Mouse (Mus musculus) thymus, adult 2 months (tissue): ENCODE data around the gene Hoxb7. TPM values are rescaled to one million over a fixed set of nuclear protein-coding genes. Genes with fewer than 3 reads are reported as not detected.

Experiments
- DNase-seq: peaks from one replicate; pipeline ENCODE4 v3.0.0; 2021
- H3K27ac ChIP-seq: fragments of 200-500 bp; 2 replicates; pipeline ENCODE4 v1.5.1; 2012; ENCODE audit warnings: low read length, control low read depth; ENCODE audit not compliant: control insufficient read depth, insufficient read depth
- H3K27me3 ChIP-seq: fragments of 200-500 bp; 2 replicates; pipeline ENCODE4 v1.6.1; 2012; ENCODE audit warnings: mild to moderate bottlenecking, low read length, moderate library complexity, mixed read lengths; ENCODE audit not compliant: control insufficient read depth, insufficient read depth
- H3K36me3 ChIP-seq: fragments of 200-500 bp; 2 replicates; pipeline ENCODE4 v1.6.1; 2012; ENCODE audit warnings: mild to moderate bottlenecking, low read length, moderate library complexity; ENCODE audit not compliant: control insufficient read depth, insufficient read depth
- H3K4me1 ChIP-seq: fragments of 200-500 bp; replicated peaks from 2 replicates; pipeline ENCODE4 v1.6.1; 2012; ENCODE audit warnings: low read length; ENCODE audit not compliant: control insufficient read depth, insufficient read depth
- H3K4me3 ChIP-seq: fragments of 200-500 bp; 2 replicates; pipeline ENCODE4 v1.5.1; 2012; ENCODE audit warnings: mild to moderate bottlenecking, low read length, control low read depth, moderate library complexity; ENCODE audit not compliant: control insufficient read depth, insufficient read depth
- CTCF ChIP-seq: fragments of 200-500 bp; IDR thresholded peaks from 2 replicates; pipeline ENCODE4 v1.5.1; 2012; ENCODE audit warnings: mild to moderate bottlenecking, control low read depth, low read length, moderate library complexity, borderline replicate concordance; ENCODE audit not compliant: control insufficient read depth, poor library complexity, insufficient read depth; ENCODE audit errors: extremely low read depth
- POLR2A ChIP-seq: fragments of 200-500 bp; IDR thresholded peaks from 2 replicates; pipeline ENCODE4 v1.6.1; 2012; ENCODE audit warnings: mild to moderate bottlenecking, low read length, control low read depth, moderate library complexity; ENCODE audit not compliant: control insufficient read depth, poor library complexity, insufficient read depth; ENCODE audit errors: extremely low read depth
- WGBS: fragments of 180-500 bp; shearing (Covaris S2); methylation state at CpG from one replicate; pipeline ENCODE4 v1.1.7; 2018; 5-methylcytosine and 5-hydroxymethylcytosine counted together
- polyA plus RNA-seq: library from polyadenylated mRNA; depleted of rRNA; stranded (reverse); fragments of >200 nt; gene quantifications from 2 replicates; pipeline ENCODE4 v1.2.3, GENCODE M21; 2012

Hoxb7 gene
- polyA plus RNA-seq, 1 experiment: 0.09 TPM

DNA sequence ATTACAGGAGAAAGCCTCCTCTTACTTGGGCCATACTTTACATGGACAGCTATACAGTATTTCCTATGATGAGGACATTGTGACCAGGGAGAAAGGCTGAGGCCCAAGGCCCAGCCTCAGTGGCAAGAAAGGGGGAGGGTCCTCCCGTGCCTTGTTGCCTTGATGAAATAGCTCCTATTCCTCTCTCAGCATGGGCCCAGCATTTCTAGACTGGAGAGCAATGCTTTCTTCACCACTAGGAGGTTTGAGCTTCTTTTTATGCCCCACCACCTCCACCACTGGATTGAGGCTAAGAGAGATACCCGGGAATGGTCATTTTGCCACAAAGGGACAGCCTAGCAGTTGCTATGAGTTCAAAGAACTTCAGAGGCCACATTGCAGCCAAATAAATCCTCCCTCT is 10.6 kb downstream of the Hoxb7 start:
- WGBS: 71% methylated on average over 2 of the region's 2 CpGs
- no peak overlapping the region for H3K27ac ChIP-seq

DNA sequence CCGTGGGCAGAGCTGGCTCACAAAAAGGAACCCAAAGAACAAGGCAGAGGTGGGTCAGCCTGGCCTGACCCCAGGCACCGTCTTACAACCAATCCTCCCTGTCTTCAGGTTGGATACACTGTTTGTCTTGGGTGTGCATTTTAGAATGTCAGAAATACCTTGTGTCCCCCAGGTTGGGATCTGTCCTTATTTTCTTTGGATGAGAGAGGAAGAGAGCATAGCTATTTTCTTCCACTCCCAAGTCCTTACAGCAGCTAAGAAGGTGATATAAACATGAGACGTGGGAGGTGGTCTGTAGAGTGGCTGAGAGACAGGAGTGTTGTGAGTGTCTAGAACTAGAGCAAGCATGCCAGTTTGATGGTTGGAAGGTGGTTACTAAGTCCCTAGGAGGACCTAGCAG is 11.0 kb downstream of the Hoxb7 start:
- TF ChIP-seq POLR2A (no peak), CTCF (no peak)
- DNase-seq: no peak
- no peaks in the 10 kb centered on the region; the same call in 1 of the 2 replicates for H3K4me1 ChIP-seq
- no peak overlapping the region for H3K27ac ChIP-seq
- whole genome bisulfite sequencing: 75% methylated on average over 3 of the region's 3 CpGs
- H3K27me3 ChIP-seq: peaks cover 43% of the 10 kb centered on the region
- no peaks in the 10 kb centered on the region for H3K36me3 ChIP-seq
- H3K4me3 ChIP-seq: no peak overlapping the region

More for the DNA sequence above, 10.6 kb downstream of the Hoxb7 start:
- Histone ChIP-seq H3K4me1 (no peaks in the 10 kb centered on the region; the same call in 1 of the 2 replicates), H3K4me3 (no peak overlapping the region), H3K27me3 (peaks cover 42% of the 10 kb centered on the region), H3K36me3 (no peaks in the 10 kb centered on the region)
- no peak for DNase-seq
- TF ChIP-seq CTCF (no peak), POLR2A (no peak)

DNA sequence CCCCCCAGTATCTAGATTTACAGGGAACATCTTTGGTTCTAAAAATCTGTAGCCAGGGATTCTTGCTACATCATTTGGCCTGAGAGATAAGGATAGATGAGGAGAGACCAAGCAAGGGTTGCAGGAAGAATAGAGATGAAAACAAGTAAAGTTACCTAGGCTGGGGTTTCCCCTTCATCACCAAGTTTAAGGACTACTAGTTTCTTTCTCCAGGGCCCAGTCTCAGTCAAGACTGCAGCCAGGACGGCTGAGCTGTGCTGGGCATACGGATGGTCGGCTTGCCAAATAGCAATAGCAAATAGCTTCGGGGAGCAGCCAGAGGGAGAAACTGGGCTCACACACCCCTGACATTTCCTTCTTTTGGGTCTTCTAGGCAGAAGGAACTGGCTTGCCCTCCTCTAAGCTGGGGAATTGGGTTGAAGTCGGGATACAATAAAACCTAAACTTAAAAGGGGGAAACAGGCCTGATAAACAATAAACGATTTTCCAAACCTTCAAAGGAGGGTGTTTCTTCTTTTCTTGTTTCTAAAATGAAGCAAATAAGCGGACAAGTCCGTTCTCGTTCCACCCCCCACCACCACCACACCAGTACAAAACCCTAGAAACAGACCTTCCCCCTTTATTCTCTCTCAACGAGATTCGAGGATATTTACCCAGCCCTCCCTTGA is 11.7 kb downstream of the Hoxb7 start:
- H3K4me1 ChIP-seq: no peaks in the 10 kb centered on the region; the same call in 1 of the 2 replicates
- 52% methylated on average over 11 of the region's 11 CpGs for WGBS
- peaks cover 40% of the 10 kb centered on the region for H3K27me3 ChIP-seq
- no peak overlapping the region for H3K4me3 ChIP-seq
- H3K36me3 ChIP-seq: no peaks in the 10 kb centered on the region
- TF ChIP-seq POLR2A (no peak), CTCF (no peak)
- no peak overlapping the region for H3K27ac ChIP-seq
- DNase-seq: no peak

DNA sequence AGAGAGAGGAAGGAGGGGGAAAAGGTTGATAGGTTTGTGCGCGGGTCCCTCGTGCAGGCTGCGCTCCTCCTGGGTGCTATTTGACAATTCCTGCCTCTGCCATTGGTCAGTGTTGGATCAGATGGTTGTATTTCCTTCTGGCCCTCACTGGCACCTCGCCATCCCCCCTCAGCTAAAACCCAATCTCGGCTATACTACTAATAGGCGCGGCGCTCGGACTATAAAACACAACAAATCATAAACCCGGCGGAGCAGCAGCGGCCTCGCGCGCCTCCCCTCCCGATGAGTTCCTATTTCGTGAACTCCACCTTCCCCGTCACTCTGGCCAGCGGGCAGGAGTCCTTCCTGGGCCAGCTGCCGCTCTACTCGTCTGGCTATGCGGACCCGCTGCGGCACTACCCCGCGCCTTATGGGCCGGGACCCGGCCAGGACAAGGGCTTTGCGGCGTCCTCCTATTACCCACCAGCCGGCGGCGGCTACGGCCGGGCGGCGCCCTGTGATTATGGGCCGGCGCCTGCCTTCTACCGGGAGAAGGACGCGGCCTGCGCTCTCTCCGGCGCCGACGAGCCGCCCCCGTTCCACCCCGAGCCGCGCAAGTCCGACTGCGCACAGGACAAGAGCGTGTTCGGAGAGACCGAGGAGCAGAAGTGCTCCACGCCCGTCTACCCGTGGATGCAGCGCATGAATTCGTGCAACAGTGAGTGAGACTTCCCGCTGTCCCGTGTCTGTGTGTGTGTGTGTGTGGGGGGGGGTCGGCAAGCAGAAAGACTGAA is 12.7 kb downstream of the Hoxb7 start:
- no peak for DNase-seq
- H3K4me1 ChIP-seq: no peaks in the 10 kb centered on the region; the same call in 1 of the 2 replicates
- no peak overlapping the region for H3K4me3 ChIP-seq
- H3K36me3 ChIP-seq: no peaks in the 10 kb centered on the region
- TF ChIP-seq CTCF (no peak), POLR2A (no peak)
- H3K27ac ChIP-seq: no peak overlapping the region
- 2% methylated on average over 66 of the region's 66 CpGs for WGBS
- peaks cover 35% of the 10 kb centered on the region for H3K27me3 ChIP-seq

DNA sequence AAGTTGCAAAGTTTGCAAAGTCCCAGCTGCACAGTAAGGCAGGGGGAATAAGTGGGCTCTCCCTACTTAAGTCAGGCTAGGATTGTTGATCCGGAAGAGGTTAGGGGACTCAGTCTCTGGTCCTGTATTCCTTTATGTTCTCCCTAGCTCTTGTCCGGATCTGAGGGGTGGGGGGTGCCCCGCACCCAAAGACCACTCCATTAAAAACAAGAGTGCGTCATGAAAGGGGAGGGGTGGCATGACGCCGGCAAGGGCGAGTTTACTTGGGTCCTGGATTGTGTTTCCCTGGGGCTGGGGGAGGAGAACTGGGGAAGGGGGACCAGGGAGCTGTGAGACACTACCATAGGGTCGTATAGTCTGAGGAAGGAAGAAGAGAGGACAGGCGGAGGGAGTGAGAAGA is 13.4 kb downstream of the Hoxb7 start:
- peaks cover 37% of the 10 kb centered on the region for H3K27me3 ChIP-seq
- TF ChIP-seq POLR2A (no peak), CTCF (no peak)
- H3K4me3 ChIP-seq: no peak overlapping the region
- H3K27ac ChIP-seq: no peak overlapping the region
- no peaks in the 10 kb centered on the region for H3K36me3 ChIP-seq
- H3K4me1 ChIP-seq: no peaks in the 10 kb centered on the region; the same call in 1 of the 2 replicates
- no peak for DNase-seq
- 11% methylated on average over 9 of the region's 9 CpGs for WGBS

DNA sequence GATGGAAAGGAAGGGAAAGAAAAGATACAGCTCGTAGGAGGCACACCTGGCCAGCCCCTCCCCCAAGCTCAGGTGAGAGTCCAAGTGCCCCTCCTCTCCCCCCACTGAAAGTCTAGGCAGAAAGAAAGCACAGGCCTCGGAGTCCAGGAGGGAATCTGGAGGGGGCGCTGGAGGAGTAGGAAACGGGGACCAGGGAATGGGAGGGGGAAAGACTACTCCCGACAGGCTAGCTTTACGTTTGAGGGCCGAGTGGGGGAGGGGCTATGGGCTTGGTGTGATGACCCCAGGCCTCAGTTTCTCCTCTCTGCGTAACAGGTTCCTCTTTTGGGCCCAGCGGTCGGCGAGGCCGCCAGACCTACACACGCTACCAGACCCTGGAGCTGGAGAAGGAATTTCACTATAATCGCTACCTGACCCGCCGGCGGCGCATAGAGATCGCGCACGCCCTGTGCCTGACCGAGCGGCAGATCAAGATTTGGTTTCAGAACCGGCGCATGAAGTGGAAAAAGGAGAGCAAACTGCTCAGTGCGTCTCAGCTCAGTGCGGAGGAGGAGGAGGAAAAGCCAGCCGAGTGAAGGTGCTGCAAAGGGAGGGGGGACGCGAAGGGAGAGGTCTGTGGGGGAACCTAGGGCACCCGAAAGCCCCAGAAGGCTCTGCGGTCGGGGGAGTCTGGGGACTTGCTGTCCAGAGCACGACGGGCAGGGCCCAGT is 14.1 kb downstream of the Hoxb7 start:
- WGBS: 9% methylated on average over 35 of the region's 35 CpGs
- H3K4me3 ChIP-seq: no peak overlapping the region
- no peak overlapping the region for H3K27ac ChIP-seq
- DNase-seq: no peak
- H3K36me3 ChIP-seq: no peaks in the 10 kb centered on the region
- TF ChIP-seq POLR2A (no peak), CTCF (no peak)
- H3K27me3 ChIP-seq: peaks cover 33% of the 10 kb centered on the region
- no peaks in the 10 kb centered on the region; the same call in 1 of the 2 replicates for H3K4me1 ChIP-seq
